Mouse (Mus musculus): ENCODE measurements around the gene Olfr301.

Olfr301 gene
- long read RNA-seq, experiment 1: 0 reads
- long read RNA-seq, experiment 2: 0 reads

DNA sequence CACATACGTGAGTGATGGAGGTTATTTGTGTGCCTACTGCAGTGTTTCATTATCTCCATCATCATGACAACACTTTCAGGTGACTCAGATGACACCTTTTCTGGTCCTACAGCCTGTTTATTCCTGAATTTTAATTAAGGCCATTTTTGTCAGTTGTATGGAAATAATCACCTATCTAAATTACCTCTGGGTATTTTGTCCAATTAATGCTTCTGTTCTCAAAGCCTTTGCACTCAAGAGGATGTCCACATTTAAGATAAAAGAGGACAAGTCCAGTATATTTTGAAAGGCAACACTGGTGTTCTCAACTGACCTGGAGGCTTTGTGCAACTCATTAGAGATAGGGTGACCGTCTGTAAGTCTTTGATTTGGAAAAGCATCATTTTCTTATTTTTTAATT lies at the start of gene Olfr301:
TSS of gene Olfr301 (plus strand) at position 301 of the 400 bp plus-strand sequence.
- intact Hi-C loops (cut with DNase I): no loop called here

- intact Hi-C loops (cut with DNase I): no loop called here
Observed at GRCm38 (mm10) chr7:86366828-86367227, 36.8 kb upstream of the Olfr301 start, which contains the start of gene Olfr305. TSS of gene Olfr305 (minus strand) at chr7:86366928.

DNA sequence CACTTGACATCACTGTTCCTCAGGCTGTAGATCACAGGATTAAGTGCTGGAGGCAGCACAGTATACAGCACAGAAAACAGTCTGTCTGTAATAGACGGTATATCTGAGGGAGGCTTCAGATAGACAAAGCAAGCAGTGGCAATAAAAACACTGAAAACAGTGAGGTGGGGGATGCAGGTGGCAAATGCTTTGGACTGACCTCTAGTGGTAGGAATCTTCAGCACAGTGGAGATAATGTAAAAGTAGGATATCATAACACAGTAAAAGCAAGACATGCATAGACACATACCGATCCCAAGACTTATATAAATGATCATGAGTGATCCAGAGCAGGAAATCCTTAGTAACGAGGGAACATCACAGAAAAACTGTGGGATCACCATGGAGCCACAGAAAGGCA lies 17.9 kb upstream of the Olfr301 start:
- intact Hi-C loops (cut with DNase I): no loop called here

- intact Hi-C loops (cut with DNase I): no loop called here
Observed at GRCm38 (mm10) chr7:86386558-86386957, 17.1 kb upstream of the Olfr301 start, which contains the start of gene Olfr304. TSS of gene Olfr304 (minus strand) at chr7:86386658.

DNA sequence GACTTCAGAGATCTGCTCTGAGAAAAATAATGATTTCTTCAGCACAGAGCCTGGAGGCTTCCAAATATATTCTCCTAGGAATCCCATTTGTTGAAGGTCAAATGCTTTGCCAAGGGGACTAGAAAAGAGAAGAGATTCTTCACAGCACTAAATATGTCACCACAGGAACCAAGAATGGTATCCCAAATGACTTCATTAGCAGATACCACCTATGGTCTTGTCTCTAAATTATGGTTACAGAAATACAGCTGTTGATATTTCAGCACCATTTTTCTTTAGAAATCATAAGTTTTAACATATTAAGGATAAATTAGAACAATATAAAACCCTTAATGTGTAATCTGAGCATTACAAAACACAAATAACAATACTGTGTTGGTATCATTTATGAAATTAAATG lies 6.0 kb upstream of the Olfr301 start, which contains the start of gene Olfr303:
TSS of gene Olfr303 (minus strand) at position 101 of the 400 bp plus-strand sequence.
- intact Hi-C loops (cut with DNase I): no loop called here

- intact Hi-C loops (cut with DNase I): no loop called here
Observed at GRCm38 (mm10) chr7:86459621-86460020, 56.0 kb downstream of the Olfr301 start, which contains the start of gene Olfr299. TSS of gene Olfr299 (plus strand) at chr7:86459921.

Data from adrenal gland (tissue).